Mouse (Mus musculus) skeletal muscle tissue, adult 2 months (tissue): ENCODE data around the gene Cybrd1.
A peak's percentile ranks its signal among the peaks of the same experiment; 100 is the strongest.

ENCODE experiments used
- DNase-seq: peaks from one replicate; pipeline ENCODE4 v3.0.0-alpha.2; 2012; ENCODE audit warnings: low read depth, low spot score

Cybrd1 gene

DNA sequence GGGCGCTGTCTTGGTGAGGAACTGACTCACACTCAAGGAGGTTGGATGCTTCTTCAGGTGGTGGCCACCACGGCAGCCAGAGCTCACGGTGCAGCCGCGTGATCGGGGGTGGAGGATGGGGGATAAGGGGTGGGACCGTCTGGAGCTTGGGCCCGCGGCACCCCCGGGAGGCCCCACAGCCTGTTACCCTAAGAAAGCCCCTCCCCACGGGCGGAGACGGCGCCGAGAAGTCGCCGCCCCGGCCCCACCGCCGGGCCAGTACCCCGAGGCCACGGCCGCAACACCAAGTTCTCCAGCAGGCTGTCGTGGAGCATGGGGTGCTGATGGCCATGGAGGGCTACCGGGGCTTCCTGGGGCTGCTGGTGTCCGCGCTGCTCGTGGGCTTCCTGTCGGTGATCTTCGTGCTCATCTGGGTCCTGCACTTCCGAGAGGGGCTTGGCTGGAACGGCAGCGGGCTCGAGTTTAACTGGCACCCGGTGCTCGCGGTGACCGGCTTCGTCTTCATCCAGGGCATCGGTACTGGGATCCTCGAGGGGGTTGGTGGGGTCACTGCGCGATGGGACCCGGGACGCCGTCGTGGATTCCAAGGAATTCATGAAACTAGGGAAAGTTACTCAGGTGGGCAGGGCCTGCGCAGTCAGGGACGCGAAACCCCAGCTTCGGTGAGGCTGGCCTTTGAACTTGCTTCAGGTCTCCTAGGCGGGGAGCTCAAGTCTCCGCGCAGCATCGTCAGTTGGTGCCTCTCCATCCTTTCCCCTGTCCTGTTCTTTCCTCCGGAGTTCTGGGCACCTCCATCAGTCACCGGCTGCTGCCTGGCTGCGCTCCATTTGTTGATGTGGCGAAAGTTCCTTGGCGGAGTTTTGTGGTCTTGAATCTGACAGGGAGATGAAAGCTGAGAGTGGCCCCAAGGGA lies at the start of gene Cybrd1:
Cybrd1 (plus strand) TSS at position 127 of the 912 bp plus-strand sequence.
- peak; percentile 9 for DNase-seq

DNA sequence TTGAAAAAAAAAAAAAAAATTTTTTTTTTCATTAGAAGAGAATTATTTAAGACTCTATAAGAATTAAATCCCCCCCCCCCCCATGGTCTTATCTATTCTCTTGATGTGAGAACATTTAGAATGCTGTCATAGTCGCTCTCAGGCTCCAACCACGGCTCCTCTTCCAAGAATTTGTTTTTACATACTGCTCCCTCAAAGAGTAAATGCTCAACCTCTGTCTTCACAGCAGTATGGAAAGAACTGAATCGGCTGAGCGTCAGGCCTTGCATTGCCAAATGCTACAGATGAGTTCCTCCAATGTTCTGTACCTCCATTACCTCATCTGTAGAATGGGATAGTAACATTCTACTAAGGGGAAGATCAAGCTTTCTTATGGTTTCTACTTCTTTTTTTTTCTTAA lies 46.1 kb upstream of the Cybrd1 start:
- DNase-seq = no peak

DNA sequence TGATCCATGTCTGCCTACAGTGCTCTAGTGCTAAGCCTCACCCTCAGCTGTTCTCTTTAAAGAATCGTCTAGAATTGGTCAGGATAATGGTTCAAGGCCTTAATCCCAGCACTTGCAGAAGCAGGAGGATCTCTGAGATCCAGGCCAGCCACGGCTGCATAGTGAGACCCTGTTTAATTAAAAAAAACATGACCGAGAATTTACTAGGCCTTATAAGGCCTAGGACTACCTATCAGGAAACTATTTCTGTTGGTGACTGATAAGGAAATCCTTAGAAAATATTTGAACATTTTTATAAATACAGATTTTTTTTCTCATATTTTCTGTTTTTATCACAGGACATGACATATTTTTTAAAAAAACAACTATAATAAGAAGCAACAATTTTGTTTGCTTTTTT lies 44.4 kb upstream of the Cybrd1 start:
- DNase-seq = no peak

DNA sequence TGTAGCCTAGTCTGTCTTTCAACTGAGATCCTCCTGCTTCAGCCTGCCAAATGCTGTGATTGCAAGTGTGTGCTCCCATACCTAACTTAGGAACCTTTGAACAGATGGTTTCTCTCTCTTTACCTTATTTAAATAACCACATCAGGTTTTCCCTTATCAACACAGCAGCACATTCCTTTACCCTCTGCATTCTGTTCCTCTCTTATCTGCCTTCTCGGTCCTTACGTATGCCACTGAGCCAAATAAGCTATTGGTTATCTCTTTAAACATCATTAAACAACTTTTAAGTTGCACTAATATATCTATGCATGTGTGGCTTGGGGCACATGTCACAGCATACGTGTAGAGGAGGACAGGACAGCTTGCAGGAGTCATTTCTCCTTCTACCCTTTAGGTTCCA lies 43.9 kb upstream of the Cybrd1 start:
- DNase-seq = no peak

GRCm38 (mm10) chr2:71082416-71082815 lies 35.3 kb upstream of the Cybrd1 start:
- no peak for DNase-seq

- DNase-seq = no peak
These were observed 34.1 kb upstream of the Cybrd1 start for GRCm38 (mm10) chr2:71083454-71084193.

DNA sequence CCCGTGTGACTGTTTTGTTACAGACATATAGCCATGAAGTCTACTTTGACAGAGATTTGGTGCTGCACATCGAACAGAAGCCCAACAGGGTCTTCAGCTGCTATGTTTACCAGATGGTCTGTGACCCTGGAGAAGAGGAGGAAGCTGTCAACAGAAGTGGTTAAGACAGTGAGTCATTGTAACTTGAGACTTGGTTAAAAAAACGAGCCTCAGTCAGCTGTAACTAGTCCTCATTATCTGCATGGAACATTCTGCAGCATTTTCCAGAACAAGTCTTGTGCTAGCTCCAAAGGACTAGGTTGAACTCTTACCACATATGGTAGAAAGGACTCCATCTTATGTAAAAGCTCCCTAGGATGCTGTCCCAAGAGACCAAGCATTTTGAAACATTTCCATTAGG lies 28.0 kb upstream of the Cybrd1 start:
- no peak for DNase-seq

GRCm38 (mm10) chr2:71090660-71091445 lies 26.9 kb upstream of the Cybrd1 start:
- DNase-seq = no peak

DNA sequence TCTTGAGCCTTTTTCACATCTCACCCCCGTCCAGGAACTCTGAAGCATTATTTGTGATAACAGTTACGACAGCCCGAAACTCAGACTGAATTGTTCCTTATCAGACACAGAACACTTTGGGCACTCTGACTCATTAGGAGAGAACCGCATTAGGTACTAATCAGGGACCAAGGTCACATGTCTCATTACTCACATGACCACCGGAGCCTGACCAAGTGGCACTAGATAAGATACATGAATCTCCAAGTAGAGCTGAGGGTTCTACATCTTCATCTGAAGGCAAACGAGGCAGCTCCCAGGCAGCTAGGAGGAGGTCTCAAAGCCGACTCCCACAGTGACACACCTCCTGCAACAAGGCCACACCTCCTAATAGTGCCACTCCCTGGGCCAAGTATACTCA lies 21.6 kb upstream of the Cybrd1 start:
- DNase-seq = no peak

GRCm38 (mm10) chr2:71102621-71103291 lies 15.0 kb upstream of the Cybrd1 start:
- no peak for DNase-seq

GRCm38 (mm10) chr2:71103292-71103680 lies 14.4 kb upstream of the Cybrd1 start:
- no peak for DNase-seq

- no peak for DNase-seq
These were observed 13.0 kb upstream of the Cybrd1 start for GRCm38 (mm10) chr2:71104696-71105095.

- DNase-seq = no peak
These were observed 12.1 kb upstream of the Cybrd1 start for GRCm38 (mm10) chr2:71105469-71106215.

DNA sequence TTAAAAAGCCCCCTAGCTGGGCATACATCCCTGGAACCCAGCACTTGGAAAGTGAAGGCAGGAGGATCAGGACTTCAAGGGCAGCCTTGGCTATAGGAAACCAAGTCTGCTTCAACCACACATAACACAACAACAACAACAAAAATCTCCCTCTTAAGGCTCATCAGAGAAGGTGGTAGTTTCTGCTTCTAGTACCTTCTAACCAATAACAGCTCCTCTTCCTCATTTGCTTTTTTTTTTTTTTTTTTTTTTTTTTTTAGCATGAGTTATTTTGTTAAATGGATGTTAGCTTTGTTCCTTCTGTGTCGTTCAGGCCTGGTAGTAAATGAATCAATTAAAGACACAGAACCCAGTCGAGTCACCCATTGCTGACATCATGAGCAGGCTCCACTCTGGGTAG lies 10.5 kb upstream of the Cybrd1 start:
- no peak for DNase-seq

- no peak for DNase-seq
These were observed 9.2 kb upstream of the Cybrd1 start for GRCm38 (mm10) chr2:71108541-71108940.

DNA sequence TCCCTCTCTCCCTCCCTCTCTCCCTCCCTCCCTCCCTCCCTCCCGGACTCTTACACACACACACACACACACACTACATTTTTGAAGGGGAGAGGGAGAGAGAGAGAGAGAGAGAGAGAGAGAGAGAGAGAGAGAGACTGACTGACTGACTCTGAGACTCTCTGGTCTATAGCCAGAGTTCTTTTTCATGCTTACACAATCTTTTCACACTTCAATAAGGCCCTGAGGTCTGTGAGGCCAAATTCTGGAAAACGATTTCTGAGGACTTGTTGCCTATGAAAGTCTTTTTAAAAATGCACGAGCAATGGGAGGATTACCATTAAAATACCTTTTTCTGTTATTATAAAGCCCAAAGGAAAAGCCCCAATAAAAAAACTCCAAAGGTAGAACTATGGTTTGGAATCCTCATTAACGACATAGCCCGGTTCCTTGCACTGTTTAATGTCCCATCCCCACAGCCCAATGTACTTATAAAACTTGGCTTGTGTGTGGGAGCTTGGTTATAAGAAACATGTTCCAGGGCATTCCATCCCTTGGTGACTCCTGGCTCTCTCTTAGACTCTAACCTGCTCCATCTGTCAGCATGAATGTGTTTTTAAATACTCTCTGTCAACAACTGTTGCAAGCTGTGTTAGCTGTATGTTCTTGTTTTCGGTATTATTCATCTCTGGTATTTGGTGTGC lies 4.1 kb upstream of the Cybrd1 start:
- DNase-seq = no peak

GRCm38 (mm10) chr2:71116151-71116550 lies 1.6 kb upstream of the Cybrd1 start:
- no peak for DNase-seq

DNA sequence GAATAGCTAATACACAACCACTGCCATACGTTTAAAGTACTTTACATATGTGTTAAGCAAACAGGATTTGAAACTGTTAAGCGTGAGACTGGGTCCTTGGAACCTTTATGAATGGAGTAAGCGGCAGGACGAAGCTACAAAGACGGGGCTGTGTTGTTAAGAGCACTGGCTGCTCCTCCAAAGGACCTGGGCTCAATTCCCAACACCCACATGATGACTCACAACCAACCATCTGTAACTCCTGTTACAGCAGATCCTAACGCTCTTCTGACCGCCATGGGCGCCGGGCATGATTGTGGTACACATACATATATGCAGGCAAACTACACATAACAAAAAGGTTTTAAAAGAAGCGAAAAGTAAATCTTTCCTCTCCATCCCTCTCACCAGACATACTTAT lies 3.1 kb downstream of the Cybrd1 start:
- no peak for DNase-seq

DNA sequence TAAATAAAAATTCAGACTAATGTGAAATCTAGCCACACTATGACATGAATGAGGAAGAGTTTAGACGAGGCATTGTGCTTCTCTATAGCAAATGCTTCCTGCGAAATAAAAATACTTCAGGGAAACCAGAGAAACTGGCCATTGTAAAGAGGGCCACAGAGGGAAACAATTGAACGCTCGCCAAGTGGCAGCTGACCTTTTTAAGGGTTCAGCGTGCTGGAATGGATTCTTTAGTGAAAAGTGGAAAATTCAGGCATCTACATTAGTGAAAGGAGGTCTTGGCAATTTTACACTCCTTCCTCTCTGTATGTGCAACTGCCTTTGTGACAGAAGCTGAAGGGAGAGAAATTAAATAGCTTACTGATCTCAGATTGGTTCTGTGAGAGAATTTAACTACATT lies 3.7 kb downstream of the Cybrd1 start:
- no peak for DNase-seq
